Mouse (Mus musculus) lung, adult 2 months (tissue): ENCODE measurements at regions not wholly inside any gene's neighbourhood (a gene's known extent, or its start where the extent isn't known, plus 50 kb on each side); places are given as distances from the start of the nearest gene placed in this dataset.

Source experiments
- DNase-seq: peaks from one replicate; pipeline ENCODE4 v3.0.0; 2022
- H3K4me1 ChIP-seq: fragments of 200-500 bp; 2 replicates; pipeline ENCODE4 v1.6.1; 2011; ENCODE audit warnings: low read length; ENCODE audit not compliant: control insufficient read depth, insufficient read depth
- H3K4me3 ChIP-seq: fragments of 200-500 bp; replicated peaks from 2 replicates; pipeline ENCODE3; 2011; ENCODE audit warnings: low read depth, mild to moderate bottlenecking, control low read depth, low read length; ENCODE audit errors: extremely low read depth
- CTCF ChIP-seq: fragments of 200-500 bp; IDR thresholded peaks from 2 replicates; pipeline ENCODE4 v1.5.1; 2011; ENCODE audit warnings: mild to moderate bottlenecking, low read length, control low read depth; ENCODE audit not compliant: insufficient read depth
- POLR2A ChIP-seq: fragments of 200-500 bp; IDR thresholded peaks from 2 replicates; pipeline ENCODE4 v1.6.1; 2011; ENCODE audit warnings: low read depth, mild to moderate bottlenecking, control low read depth, low read length, borderline replicate concordance; ENCODE audit errors: extremely low read depth
- WGBS: fragments of 180-500 bp; shearing (Covaris S2); methylation state at CpG from one replicate; pipeline ENCODE4 v1.1.7; 2018; 5-methylcytosine and 5-hydroxymethylcytosine counted together

DNA sequence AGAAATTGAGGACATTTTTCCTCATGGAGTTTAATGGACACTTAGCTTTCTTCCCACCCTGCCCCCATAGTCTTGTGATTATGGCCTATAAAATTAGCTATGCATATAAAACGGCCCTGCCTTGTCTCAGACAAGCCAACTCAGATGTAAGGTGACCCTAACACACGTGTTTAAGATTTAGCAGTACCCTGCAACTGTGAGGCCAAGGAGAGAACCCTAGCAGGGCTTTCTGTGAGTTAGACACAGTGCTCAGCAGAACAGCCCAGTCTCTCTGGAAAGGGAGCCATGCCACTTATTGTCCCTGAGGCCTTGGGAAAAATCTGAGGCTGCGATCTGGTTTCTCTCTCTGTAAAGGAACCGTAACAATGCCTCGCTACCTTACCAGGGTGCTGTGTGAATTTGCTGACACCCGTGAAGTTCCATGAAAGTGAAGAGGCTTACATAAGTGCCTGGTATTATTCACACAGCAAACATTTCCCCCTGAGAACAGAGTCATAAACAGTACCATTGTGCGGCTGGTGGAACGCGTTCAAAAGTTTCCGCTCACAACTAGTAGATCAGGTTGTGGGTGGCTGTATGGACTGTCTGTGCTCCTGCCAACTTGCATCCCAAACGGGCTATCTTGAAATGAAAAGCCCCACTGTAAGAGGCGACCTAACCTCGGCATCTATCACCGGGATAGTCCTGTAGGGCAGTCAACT is 162.3 kb upstream of the Ankrd55 start:
- no peak for DNase-seq
- 68% methylated on average over 14 of the region's 14 CpGs for WGBS
- no peak overlapping the region for H3K4me3 ChIP-seq
- H3K4me1 ChIP-seq, result no peaks in the 10 kb centered on the region
- TF ChIP-seq POLR2A, result no peak
- no peak for TF ChIP-seq CTCF

GRCm38 (mm10) chr13:112130220-112130619 is 158.0 kb upstream of the Ankrd55 start:
- Histone ChIP-seq H3K4me1 (no peaks in the 10 kb centered on the region), H3K4me3 (no peak overlapping the region)
- TF ChIP-seq CTCF (no peak), POLR2A (no peak)
- WGBS, result 42% methylated on average over 4 of the region's 4 CpGs
- no peak for DNase-seq

- no peak for TF ChIP-seq CTCF
- TF ChIP-seq POLR2A, result no peak
- no peak for DNase-seq
- no peak overlapping the region for H3K4me3 ChIP-seq
- WGBS, result 76% methylated on average over 2 of the region's 2 CpGs
- H3K4me1 ChIP-seq, result no peaks in the 10 kb centered on the region
Observed at GRCm38 (mm10) chr13:112130774-112131173, 157.5 kb upstream of the Ankrd55 start.

DNA sequence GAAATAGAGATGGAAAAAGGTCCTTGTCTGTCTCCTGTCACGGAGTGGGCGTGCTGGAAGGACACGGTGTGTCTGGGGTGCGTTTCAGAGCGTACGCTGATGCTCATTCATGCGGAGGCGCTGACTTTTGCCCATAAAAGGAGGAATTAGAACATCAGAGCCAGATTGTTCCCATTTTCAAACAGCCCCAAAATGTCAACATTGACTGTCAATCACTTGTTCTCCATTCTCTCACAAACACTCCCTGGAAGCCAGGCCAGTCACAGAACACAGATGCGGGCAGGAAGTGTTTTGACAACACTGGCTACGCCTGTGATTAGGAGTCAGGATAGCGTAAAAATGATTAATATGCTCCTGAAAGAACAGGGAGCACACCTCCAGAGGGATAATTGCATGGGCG is 157.1 kb upstream of the Ankrd55 start:
- no peak overlapping the region for H3K4me3 ChIP-seq
- 58% methylated on average over 12 of the region's 12 CpGs for WGBS
- no peak for DNase-seq
- no peak for TF ChIP-seq CTCF
- no peak for TF ChIP-seq POLR2A
- no peaks in the 10 kb centered on the region for H3K4me1 ChIP-seq

GRCm38 (mm10) chr13:112133736-112134135 is 154.5 kb upstream of the Ankrd55 start:
- H3K4me1 ChIP-seq, result no peaks in the 10 kb centered on the region
- H3K4me3 ChIP-seq, result no peak overlapping the region
- TF ChIP-seq CTCF (no peak), POLR2A (no peak)
- 77% methylated on average over 2 of the region's 2 CpGs for WGBS
- DNase-seq, result no peak

DNA sequence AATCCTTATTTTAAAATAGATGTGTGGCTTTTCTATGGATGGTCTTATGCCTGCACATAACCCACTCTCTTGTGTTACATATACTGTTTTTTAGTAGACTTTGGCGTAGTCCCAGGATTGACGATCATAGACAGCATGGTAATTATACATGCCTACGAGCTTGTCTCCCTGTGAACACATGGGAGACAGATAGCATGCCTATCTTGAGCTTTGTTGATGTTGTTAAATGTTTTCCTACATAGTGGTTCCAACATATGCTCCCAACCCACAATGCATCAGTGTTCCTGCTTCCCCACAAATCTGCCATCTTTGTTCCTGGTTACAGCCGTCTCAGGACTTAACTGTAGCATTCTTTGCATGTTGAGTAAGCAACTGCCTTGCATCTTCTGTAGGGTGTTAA is 153.6 kb upstream of the Ankrd55 start:
- no peak for DNase-seq
- WGBS, result 93% methylated on average over 4 of the region's 4 CpGs
- Histone ChIP-seq H3K4me1 (no peaks in the 10 kb centered on the region), H3K4me3 (no peak overlapping the region)
- TF ChIP-seq POLR2A (no peak), CTCF (no peak)

GRCm38 (mm10) chr13:112135777-112136176 is 152.5 kb upstream of the Ankrd55 start:
- Histone ChIP-seq H3K4me1 (no peaks in the 10 kb centered on the region), H3K4me3 (no peak overlapping the region)
- no peak for TF ChIP-seq POLR2A
- no peak for TF ChIP-seq CTCF
- whole genome bisulfite sequencing, result 86% methylated on average over 5 of the region's 5 CpGs
- no peak for DNase-seq

DNA sequence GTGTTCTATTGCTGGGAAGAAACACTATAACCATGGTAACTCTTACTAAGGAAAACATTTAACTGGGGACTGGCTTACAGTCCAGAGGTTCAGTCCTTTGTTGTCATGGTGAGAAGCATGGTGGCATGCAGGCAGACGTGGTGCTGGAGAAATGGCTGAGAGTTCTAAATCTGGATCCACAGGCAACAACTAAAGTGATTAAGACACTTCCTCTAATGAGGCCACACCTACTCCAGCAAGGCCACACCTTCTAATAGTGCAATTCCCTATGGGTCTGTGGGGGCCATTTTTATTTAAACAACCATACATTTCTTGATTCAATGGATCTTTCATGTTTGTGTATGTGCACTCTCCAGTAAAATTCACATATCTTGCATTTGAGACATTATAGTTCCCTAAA is 151.4 kb upstream of the Ankrd55 start:
- no peaks in the 10 kb centered on the region for H3K4me1 ChIP-seq
- 56% methylated on average over 1 of the region's 1 CpGs for WGBS
- no peak overlapping the region for H3K4me3 ChIP-seq
- no peak for DNase-seq
- TF ChIP-seq POLR2A (no peak), CTCF (no peak)

- no peaks in the 10 kb centered on the region; the same call in 1 of the 2 replicates for H3K4me1 ChIP-seq
- DNase-seq, result no peak
- no peak overlapping the region for H3K4me3 ChIP-seq
- 74% methylated on average over 5 of the region's 5 CpGs for WGBS
- no peak for TF ChIP-seq POLR2A
- no peak for TF ChIP-seq CTCF
Observed at GRCm38 (mm10) chr13:112140871-112141270, 147.4 kb upstream of the Ankrd55 start.

GRCm38 (mm10) chr13:112144393-112145348 is 143.6 kb upstream of the Ankrd55 start:
- no peaks in the 10 kb centered on the region; the same call in 1 of the 2 replicates for H3K4me1 ChIP-seq
- WGBS, result 59% methylated on average over 7 of the region's 7 CpGs
- H3K4me3 ChIP-seq, result no peak overlapping the region
- DNase-seq, result no peak
- TF ChIP-seq CTCF, result no peak
- TF ChIP-seq POLR2A, result no peak
